Comparison of ENCODE assay signal across 20 mouse cellular contexts in the genomic region with DNA sequence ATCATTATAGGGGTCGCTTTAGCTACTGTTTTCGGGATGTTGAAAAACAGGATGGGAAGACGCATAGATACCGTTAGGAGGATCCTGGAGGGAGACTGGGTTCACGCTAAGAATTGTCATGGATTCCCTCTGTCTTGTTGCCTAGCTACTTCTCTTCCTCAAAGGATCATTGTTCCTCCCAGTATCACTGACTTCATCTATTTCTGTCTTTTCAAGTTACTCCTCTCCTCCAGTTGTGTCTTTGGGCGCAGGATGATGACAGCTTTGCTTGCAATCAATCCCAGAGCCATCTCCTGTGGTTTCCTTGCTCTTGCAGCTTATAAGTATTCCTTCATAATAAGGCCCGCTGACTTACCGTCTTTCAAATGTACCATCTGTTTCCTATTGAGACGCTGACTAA. TPM values are rescaled to one million over a fixed set of nuclear protein-coding genes. Genes with fewer than 3 reads are reported as not detected.
DNase-seq lines count a peak whose midpoint lies in the region; ATAC-seq and TF ChIP-seq lines count a peak whose summit lies in the region.
"Had no signal": no experiment of that assay in that cellular context is flagged by ENCODE, and none has a peak within 500 bp of the region (broad histone marks: within the 10 kb centered on the region; RNA-seq: fewer than 3 reads in every experiment).

No protein-coding gene starts in this region.

- ATAC-seq in embryonic facial prominence, embryonic 12.5 days (ENCODE audit: insufficient number of reproducible peaks, insufficient read depth, low FRiP score, low TSS enrichment), result no peak
- ATAC-seq in hindbrain, embryonic 15.5 days (ENCODE audit: low FRiP score, low read depth), result peak; percentile 78
- ATAC-seq in neural tube, embryonic 14.5 days (ENCODE audit: low read depth), result peak; percentile 74; the same call in 1 of the 2 replicates
- ATAC-seq in frontal cortex, adult (ENCODE audit: low TSS enrichment), result no peak

- no peak overlapping the region for H3K9ac ChIP-seq in embryonic facial prominence, embryonic 12.5 days
- H3K9ac ChIP-seq in hindbrain, embryonic 15.5 days, result peak overlapping the region; percentile 36
- peak overlapping the region; percentile 1; the same call in 1 of the 2 replicates for H3K9ac ChIP-seq in neural tube, embryonic 14.5 days (replicated peaks; ENCODE audit: low read depth, low read length)
- H3K9ac ChIP-seq: heart, embryonic 15.5 days; limb, embryonic 12.5 days had no signal

- no peaks in the 10 kb centered on the region for H3K27me3 ChIP-seq in embryonic facial prominence, embryonic 12.5 days
- no peaks in the 10 kb centered on the region for H3K27me3 ChIP-seq in hindbrain, embryonic 15.5 days
- no peaks in the 10 kb centered on the region for H3K27me3 ChIP-seq in neural tube, embryonic 14.5 days (ENCODE audit: control insufficient read depth, insufficient read depth, low read length)
- H3K27me3 ChIP-seq: heart, embryonic 15.5 days; limb, embryonic 12.5 days had no signal

- intact Hi-C loops in left cerebral cortex, postnatal 14 days (cut with DNase I), result no loop called here
- intact Hi-C loops in left cerebral cortex, adult 2 months (cut with DNase I), result no loop called here
- intact Hi-C loops in gastrocnemius, adult 2 months (cut with DNase I), result no loop called here

- H3K9me3 ChIP-seq in embryonic facial prominence, embryonic 12.5 days, result no peaks in the 10 kb centered on the region
- H3K9me3 ChIP-seq in hindbrain, embryonic 15.5 days, result no peaks in the 10 kb centered on the region
- H3K9me3 ChIP-seq in neural tube, embryonic 14.5 days (ENCODE audit: control insufficient read depth, low read length), result no peaks in the 10 kb centered on the region
- H3K9me3 ChIP-seq: G1E; heart, embryonic 15.5 days; limb, embryonic 12.5 days had no signal

- no peak overlapping the region for H3K4me3 ChIP-seq in left cerebral cortex, adult 2 months
- no peak overlapping the region for H3K4me3 ChIP-seq in embryonic facial prominence, embryonic 12.5 days
- peak overlapping the region; percentile 39 for H3K4me3 ChIP-seq in hindbrain, embryonic 15.5 days
- H3K4me3 ChIP-seq in neural tube, embryonic 14.5 days (ENCODE audit: low read depth, low read length), result peak overlapping the region; percentile 28
- H3K4me3 ChIP-seq in gastrocnemius, adult 2 months, result no peak overlapping the region
- H3K4me3 ChIP-seq: heart, embryonic 15.5 days; limb, embryonic 12.5 days had no signal

- H3K4me1 ChIP-seq in embryonic facial prominence, embryonic 12.5 days, result no peaks in the 10 kb centered on the region
- H3K4me1 ChIP-seq in hindbrain, embryonic 15.5 days (replicated peaks), result peaks cover 7% of the 10 kb centered on the region
- no peaks in the 10 kb centered on the region for H3K4me1 ChIP-seq in neural tube, embryonic 14.5 days (ENCODE audit: control insufficient read depth, insufficient read depth, low read length)
- H3K4me1 ChIP-seq: heart, embryonic 15.5 days had no signal

- no peaks in the 10 kb centered on the region for H3K36me3 ChIP-seq in embryonic facial prominence, embryonic 12.5 days
- H3K36me3 ChIP-seq in hindbrain, embryonic 15.5 days, result no peaks in the 10 kb centered on the region
- H3K36me3 ChIP-seq in neural tube, embryonic 14.5 days (ENCODE audit: control insufficient read depth, insufficient read depth, low read length), result no peaks in the 10 kb centered on the region
- H3K36me3 ChIP-seq: G1E; heart, embryonic 15.5 days; limb, embryonic 12.5 days had no signal

- WGBS in embryonic facial prominence, embryonic 12.5 days, result 49% methylated on average over 9 of the region's 9 CpGs
- 36% methylated on average over 9 of the region's 9 CpGs for WGBS in hindbrain, embryonic 15.5 days
- 48% methylated on average over 9 of the region's 9 CpGs for WGBS in neural tube, embryonic 14.5 days

- peak; percentile 7 to 10 for DNase-seq in left cerebral cortex, postnatal 14 days (ENCODE audit: low spot score in 2 of 2)
- no peak for DNase-seq in left cerebral cortex, adult 2 months (ENCODE audit: extremely low spot score in 1 of 2, low spot score in 2 of 2)
- no peak for DNase-seq in gastrocnemius, adult 2 months
- DNase-seq: adrenal gland, postnatal 25 days; kidney, postnatal 25 days; layer of hippocampus, postnatal 36 days; lung, adult 18-20 months; right cerebral cortex, adult 18-20 months had no signal

- no peak for TF ChIP-seq CTCF in left cerebral cortex, adult 2 months (IDR thresholded peaks at IDR 0.05)
- no peak for TF ChIP-seq CTCF in gastrocnemius, adult 2 months (IDR thresholded peaks at IDR 0.05)

- no peak overlapping the region for H3K27ac ChIP-seq in left cerebral cortex, adult 2 months
- peak overlapping the region; percentile 5; the same call in 1 of the 2 replicates for H3K27ac ChIP-seq in embryonic facial prominence, embryonic 12.5 days
- peak overlapping the region; percentile 67 for H3K27ac ChIP-seq in hindbrain, embryonic 15.5 days (replicated peaks)
- no peak overlapping the region for H3K27ac ChIP-seq in neural tube, embryonic 14.5 days (ENCODE audit: low read depth, low read length)
- H3K27ac ChIP-seq in gastrocnemius, adult 2 months, result no peak overlapping the region
- H3K27ac ChIP-seq: heart, embryonic 15.5 days; limb, embryonic 12.5 days had no signal

- no peak overlapping the region for H3K4me2 ChIP-seq in embryonic facial prominence, embryonic 12.5 days (replicated peaks)
- H3K4me2 ChIP-seq in hindbrain, embryonic 15.5 days, result peak overlapping the region; percentile 57
- H3K4me2 ChIP-seq in neural tube, embryonic 14.5 days (ENCODE audit: low read depth, low read length), result peak overlapping the region; percentile 41
- H3K4me2 ChIP-seq: heart, embryonic 15.5 days; limb, embryonic 12.5 days had no signal

RNA-seq across cellular contexts. Expression of gene 4930522H14Rik, which starts 38.3 kb away (rescaled TPM):
- total RNA-seq in left cerebral cortex, postnatal 14 days (2021), result not detected
- not detected for total RNA-seq in left cerebral cortex, adult 2 months (2021)
- polyA plus RNA-seq in embryonic facial prominence, embryonic 12.5 days (2016; fragmentation: Nextera tagmentation; extraction: Ambion mirVana), result not detected in 2 replicates
- not detected in 2 replicates for polyA plus RNA-seq in hindbrain, embryonic 15.5 days (2015; fragmentation: Nextera tagmentation; extraction: Ambion mirVana)
- polyA plus RNA-seq in neural tube, embryonic 14.5 days (2014; fragmentation: Nextera tagmentation; extraction: Ambion mirVana), result not detected in 2 replicates
- not detected for total RNA-seq in gastrocnemius, adult 2 months (2021)
- total RNA-seq: adrenal gland, postnatal 25 days; granulocyte monocyte progenitor cell, adult 5-6 weeks; layer of hippocampus, postnatal 36 days; megakaryocyte progenitor cell, adult 5-6 weeks had no signal
- polyA plus RNA-seq: frontal cortex, adult 2 months; G1E; heart, embryonic 15.5 days; intestine, embryonic 14.5 days; limb, embryonic 12.5 days; urinary bladder, adult 2 months had no signal

Comparison
In these comparisons a context has a peak if more than half of its experiments do, and no peak if none do; other contexts are left out.
1. DNase-seq: peak in left cerebral cortex, postnatal 14 days (2 of 2); none in left cerebral cortex, adult 2 months (0 of 2) and gastrocnemius, adult 2 months (single experiment).
2. H3K27ac ChIP-seq: peak in embryonic facial prominence, embryonic 12.5 days (single experiment) and hindbrain, embryonic 15.5 days (single experiment); none in left cerebral cortex, adult 2 months (single experiment), neural tube, embryonic 14.5 days (single experiment) and gastrocnemius, adult 2 months (single experiment).
3. H3K4me3 ChIP-seq: peak in hindbrain, embryonic 15.5 days (single experiment) and neural tube, embryonic 14.5 days (single experiment); none in left cerebral cortex, adult 2 months (single experiment), embryonic facial prominence, embryonic 12.5 days (single experiment) and gastrocnemius, adult 2 months (single experiment).
4. ATAC-seq: peak in hindbrain, embryonic 15.5 days (single experiment) and neural tube, embryonic 14.5 days (single experiment); none in embryonic facial prominence, embryonic 12.5 days (single experiment) and frontal cortex, adult (single experiment).